Mouse (Mus musculus) lung, postnatal 0 days (tissue): ENCODE results near the gene Suv39h2. TPM values are rescaled to one million over a fixed set of nuclear protein-coding genes. Genes with fewer than 3 reads are reported as not detected.

Experiments
- ATAC-seq: fragments of 200-750 bp; cut with Nextera tagmentation; 2 replicates; pipeline ENCODE4 v1.8.0; 2017; ENCODE audit warnings: moderate library complexity
- DNase-seq: peaks from one replicate; pipeline ENCODE4 v3.0.0-alpha.2; 2016; ENCODE audit warnings: low spot score
- H3K27ac ChIP-seq: fragments of 300-500 bp; sonication (generic); 2 replicates; pipeline ENCODE4 v1.5.1; 2014; ENCODE audit warnings: antibody characterized with exemption, mild to moderate bottlenecking, low read length, mixed read lengths
- H3K27me3 ChIP-seq: fragments of 300-500 bp; sonication (generic); replicated peaks from 2 replicates; pipeline ENCODE4 v1.6.1; 2014; ENCODE audit warnings: low read length, mixed read lengths; ENCODE audit not compliant: insufficient read depth
- H3K36me3 ChIP-seq: fragments of 300-500 bp; sonication (generic); 2 replicates; pipeline ENCODE4 v1.6.1; 2014; ENCODE audit warnings: low read length, mixed read lengths; ENCODE audit not compliant: insufficient read depth
- H3K4me1 ChIP-seq: fragments of 300-500 bp; sonication (generic); 2 replicates; pipeline ENCODE4 v1.6.1; 2014; ENCODE audit warnings: antibody characterized with exemption, low read depth, low read length, mixed read lengths; ENCODE audit not compliant: insufficient read depth
- H3K4me2 ChIP-seq: fragments of 300-500 bp; sonication (generic); replicated peaks from 2 replicates; pipeline ENCODE4 v1.6.1; 2014; ENCODE audit warnings: low read depth, mild to moderate bottlenecking, low read length, moderate library complexity, mixed read lengths
- H3K4me3 ChIP-seq: fragments of 300-500 bp; sonication (generic); 2 replicates; pipeline ENCODE4 v1.5.1; 2014; ENCODE audit warnings: low read depth, low read length
- H3K9ac ChIP-seq: fragments of 300-500 bp; sonication (generic); replicated peaks from 2 replicates; pipeline ENCODE4 v1.6.1; 2014; ENCODE audit warnings: low read depth, mild to moderate bottlenecking
- H3K9me3 ChIP-seq: fragments of 300-500 bp; sonication (generic); 2 replicates; pipeline ENCODE4 v1.6.1; 2016; ENCODE audit warnings: low read length, mixed read lengths
- CTCF ChIP-seq: IDR thresholded peaks from 2 replicates; pipeline ENCODE4 v1.5.1; 2016; ENCODE audit warnings: antibody characterized with exemption, mild to moderate bottlenecking
- EP300 ChIP-seq: IDR thresholded peaks from 2 replicates; pipeline ENCODE4 v1.6.1; 2016; ENCODE audit warnings: antibody characterized with exemption, mild to moderate bottlenecking, control low read depth
- WGBS: fragments of 180-500 bp; shearing (Covaris S2); extraction: QIAGEN DNeasy Blood & Tissue Kit; methylation state at CpG from one replicate; pipeline ENCODE4 v1.1.7; 2014; 5-methylcytosine and 5-hydroxymethylcytosine counted together
- polyA plus RNA-seq: library from polyadenylated mRNA; unstranded; fragments of >200 nt; fragmentation: Nextera tagmentation; extraction: Ambion mirVana; gene quantifications from 2 replicates; pipeline ENCODE4 v1.2.1, GENCODE M21; 2015

Gene Suv39h2
- polyA plus RNA-seq, 1 experiment from 2014 or later = 1.3 TPM

GRCm38 (mm10) chr2:3493833-3494409 is 19.1 kb upstream of the Suv39h2 start:
- no peak overlapping the region for H3K4me3 ChIP-seq
- H3K9ac ChIP-seq = no peak overlapping the region
- H3K27ac ChIP-seq = no peak overlapping the region
- no peak overlapping the region for H3K4me2 ChIP-seq
- no peaks in the 10 kb centered on the region for H3K4me1 ChIP-seq
- no peak for ATAC-seq
- no peak for TF ChIP-seq CTCF
- no peak for TF ChIP-seq EP300
- DNase-seq = no peak
- no peaks in the 10 kb centered on the region for H3K27me3 ChIP-seq
- no peaks in the 10 kb centered on the region for H3K9me3 ChIP-seq
- peaks cover 34% of the 10 kb centered on the region for H3K36me3 ChIP-seq
- WGBS = 79% methylated on average over 3 of the region's 3 CpGs

DNA sequence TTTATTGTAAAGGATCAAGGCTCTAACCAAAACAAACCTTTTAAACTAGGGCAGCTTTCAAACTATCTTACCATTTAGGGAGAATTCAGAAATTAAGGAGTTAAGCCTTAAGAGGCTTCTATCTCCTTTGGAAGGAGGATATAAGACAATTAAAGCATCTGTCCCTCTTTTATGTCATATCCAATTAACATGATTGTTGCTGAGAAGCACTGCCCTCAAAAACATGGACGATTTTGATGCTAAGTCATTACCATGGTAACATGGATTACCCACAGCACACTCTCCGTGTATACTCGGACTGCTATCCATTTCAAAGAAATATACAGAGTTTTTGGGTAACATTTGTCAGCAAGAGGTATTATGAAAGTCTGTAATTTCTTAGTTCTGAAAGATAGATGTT is 15.0 kb upstream of the Suv39h2 start:
- H3K9me3 ChIP-seq = no peaks in the 10 kb centered on the region
- TF ChIP-seq EP300 (no peak), CTCF (no peak)
- ATAC-seq (no peak), DNase-seq (no peak)
- no peak overlapping the region for H3K9ac ChIP-seq
- WGBS = 88% methylated on average over 3 of the region's 3 CpGs
- H3K36me3 ChIP-seq = peaks cover 15% of the 10 kb centered on the region; the same call in 1 of the 2 replicates
- no peaks in the 10 kb centered on the region for H3K4me1 ChIP-seq
- no peak overlapping the region for H3K4me2 ChIP-seq
- H3K27me3 ChIP-seq = no peaks in the 10 kb centered on the region
- no peak overlapping the region for H3K27ac ChIP-seq
- no peak overlapping the region for H3K4me3 ChIP-seq

DNA sequence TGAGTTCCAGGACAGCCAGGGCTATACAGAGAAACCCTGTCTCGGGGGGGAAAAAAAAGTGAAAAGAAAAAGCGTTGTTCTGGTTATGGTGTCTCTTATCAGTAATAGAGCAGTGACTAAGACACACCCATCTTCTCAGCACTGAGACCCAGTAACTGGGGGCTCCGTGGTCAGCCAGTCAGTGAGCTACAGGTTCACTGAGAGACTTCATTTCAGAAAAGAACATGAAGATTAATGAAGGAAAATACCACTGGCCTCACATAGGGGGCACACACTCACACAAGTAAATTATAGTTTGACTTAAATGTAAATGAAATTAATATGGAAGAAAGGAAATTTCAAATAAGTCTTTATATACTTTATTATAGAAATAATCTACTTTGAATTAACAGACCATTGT is 5.4 kb upstream of the Suv39h2 start:
- no peak overlapping the region for H3K9ac ChIP-seq
- H3K27ac ChIP-seq = no peak overlapping the region
- H3K27me3 ChIP-seq = no peaks in the 10 kb centered on the region
- H3K9me3 ChIP-seq = no peaks in the 10 kb centered on the region
- 0 out of 2 replicates have a peak, but pooled peaks cover 3% of the 10 kb centered on the region for H3K4me1 ChIP-seq
- WGBS = 88% methylated on average over 3 of the region's 3 CpGs
- no peak for ATAC-seq
- H3K4me2 ChIP-seq = no peak overlapping the region
- H3K4me3 ChIP-seq = no peak overlapping the region
- no peak for DNase-seq
- TF ChIP-seq CTCF (0 out of 2 replicates have a peak, but pooled peaks have one; percentile 15), EP300 (no peak)
- H3K36me3 ChIP-seq = no peaks in the 10 kb centered on the region

DNA sequence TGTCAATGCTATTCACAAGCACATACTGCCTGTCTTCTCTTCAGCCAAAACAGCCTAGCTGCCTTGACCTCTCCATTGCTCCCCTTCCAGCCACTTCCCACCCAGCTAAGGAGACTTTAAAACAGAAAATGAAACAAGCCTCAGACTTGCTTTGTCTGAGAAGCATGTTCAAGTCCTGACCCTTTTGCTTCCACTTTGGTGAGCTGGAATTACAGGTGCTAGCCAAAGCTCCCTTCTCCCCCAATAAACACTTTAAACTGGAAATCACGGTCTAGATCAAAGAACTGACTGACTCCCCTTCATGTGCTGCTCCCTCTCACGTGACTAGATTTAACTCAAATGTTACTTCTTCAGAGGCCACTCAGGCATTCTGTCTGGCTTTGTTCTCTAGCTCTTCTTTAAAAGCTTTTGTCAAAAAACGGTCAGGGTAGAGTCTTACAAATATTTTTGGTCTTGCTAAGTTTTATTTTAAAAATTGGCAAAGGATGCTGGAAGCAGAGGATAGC is 968 bp upstream of the Suv39h2 start:
- Histone ChIP-seq H3K9me3 (no peaks in the 10 kb centered on the region), H3K27me3 (no peaks in the 10 kb centered on the region), H3K9ac (0 out of 2 replicates have a peak overlapping the region, but pooled peaks have one; percentile 59), H3K4me1 (peaks cover 6% of the 10 kb centered on the region; the same call in 1 of the 2 replicates), H3K4me3 (peak overlapping the region; percentile 88), H3K36me3 (no peaks in the 10 kb centered on the region), H3K27ac (peak overlapping the region; percentile 81), H3K4me2 (peak overlapping the region; percentile 99)
- 55% methylated on average over 3 of the region's 3 CpGs for WGBS
- ATAC-seq (no peak), DNase-seq (no peak)
- TF ChIP-seq EP300 = no peak
- no peak for TF ChIP-seq CTCF

- peak overlapping the region; percentile 44 for H3K9ac ChIP-seq
- H3K27me3 ChIP-seq = no peaks in the 10 kb centered on the region
- no peaks in the 10 kb centered on the region for H3K36me3 ChIP-seq
- DNase-seq (peak; percentile 40), ATAC-seq (peak; percentile 53)
- H3K4me1 ChIP-seq = peaks cover 6% of the 10 kb centered on the region; the same call in 1 of the 2 replicates
- TF ChIP-seq CTCF (no peak), EP300 (no peak)
- H3K27ac ChIP-seq = peak overlapping the region; percentile 81
- no peaks in the 10 kb centered on the region for H3K9me3 ChIP-seq
- WGBS = 1% methylated on average over 45 of the region's 46 CpGs
- H3K4me2 ChIP-seq = peak overlapping the region; percentile 99
- H3K4me3 ChIP-seq = peak overlapping the region; percentile 88
These were observed 448 bp downstream of the Suv39h2 start for GRCm38 (mm10) chr2:3474361-3474805.

DNA sequence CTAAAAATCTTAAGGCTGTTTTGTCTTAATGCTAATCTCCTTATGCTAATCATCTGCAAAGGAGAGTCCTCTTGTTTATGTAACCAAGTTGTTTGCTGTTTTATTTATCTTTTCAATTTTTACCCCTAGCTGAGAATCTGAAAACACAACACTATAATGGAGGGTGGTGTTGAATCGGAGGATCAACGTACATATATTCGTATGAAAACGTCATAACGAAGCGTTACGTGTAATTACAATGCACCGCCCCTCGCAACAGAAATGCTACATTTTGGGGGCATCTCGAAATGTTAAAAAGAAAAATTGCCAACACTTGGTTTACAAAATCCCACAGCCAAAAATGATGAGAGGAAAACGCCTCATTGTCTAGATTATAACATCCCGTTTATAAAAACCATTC is 940 bp downstream of the Suv39h2 start:
- under 1% methylated on average over 12 of the region's 12 CpGs for WGBS
- H3K4me1 ChIP-seq = peaks cover 6% of the 10 kb centered on the region; the same call in 1 of the 2 replicates
- TF ChIP-seq EP300 (no peak), CTCF (no peak)
- H3K4me2 ChIP-seq = peak overlapping the region; percentile 99
- peak overlapping the region; percentile 44 for H3K9ac ChIP-seq
- peak overlapping the region; percentile 88 for H3K4me3 ChIP-seq
- ATAC-seq = no peak
- no peaks in the 10 kb centered on the region for H3K27me3 ChIP-seq
- no peak for DNase-seq
- H3K27ac ChIP-seq = no peak overlapping the region
- H3K9me3 ChIP-seq = no peaks in the 10 kb centered on the region
- no peaks in the 10 kb centered on the region for H3K36me3 ChIP-seq
